Mouse (Mus musculus): ENCODE measurements around the gene Hnrnph3.
"Not testable (repeated sequence)": the region's sequence is repeated elsewhere in the genome, so short reads cannot be mapped to it uniquely, and the experiment has no call there.

Hnrnph3 gene

DNA sequence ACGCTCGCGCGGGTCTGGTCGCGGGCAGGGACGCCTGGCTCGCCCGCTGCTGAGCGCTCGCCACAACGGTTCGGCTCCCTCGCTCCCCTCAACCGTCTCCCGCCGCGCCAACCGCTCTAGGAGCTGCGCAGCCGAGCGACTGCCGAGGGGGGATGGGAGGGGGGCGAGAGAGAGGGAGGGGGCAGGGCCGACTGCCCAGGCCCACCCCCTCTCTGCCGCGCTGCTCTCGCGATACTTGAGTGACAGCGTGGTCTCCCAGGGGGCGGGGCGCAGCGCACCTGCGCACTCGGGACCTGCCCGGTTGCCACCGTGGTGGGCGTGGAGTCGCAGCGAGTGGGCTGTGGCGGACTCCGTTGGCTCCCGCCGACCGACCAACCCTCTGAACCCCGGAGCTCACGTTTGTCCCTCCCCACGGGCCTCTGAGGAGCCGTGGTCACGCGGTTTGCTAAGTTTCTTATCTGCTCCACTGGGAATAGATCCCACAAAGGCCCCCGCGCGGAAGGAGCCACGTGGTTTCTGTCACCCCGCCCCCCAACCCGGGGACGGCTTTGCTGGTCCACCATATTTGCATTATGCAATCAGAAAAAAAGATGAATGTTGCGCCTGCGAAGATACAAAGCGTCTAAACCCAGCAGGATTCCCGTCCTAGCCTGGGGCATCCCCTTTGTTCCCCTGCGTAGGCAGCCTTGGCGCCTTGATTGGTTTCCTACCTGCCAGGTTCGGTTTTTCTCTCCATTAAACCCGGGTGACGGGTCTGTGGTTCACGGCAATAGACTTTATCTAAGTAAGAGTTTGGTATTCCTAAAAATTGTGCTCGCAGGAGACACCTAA, at the start of gene Hnrnph3, which contains the start of gene Pbld2:
Gene Hnrnph3, minus strand, starts transcription at position 469 of the 831 bp plus-strand sequence.
Gene Pbld2, plus strand, starts transcription at position 567 of the 831 bp plus-strand sequence.
- in situ Hi-C loops (cut with MboI, MseI) = loop anchor here in 1 of 2 experiments (5.0 kb wide), 1 partner anchor 42 kb away; the partner anchor contains the start of gene Rufy2

DNA sequence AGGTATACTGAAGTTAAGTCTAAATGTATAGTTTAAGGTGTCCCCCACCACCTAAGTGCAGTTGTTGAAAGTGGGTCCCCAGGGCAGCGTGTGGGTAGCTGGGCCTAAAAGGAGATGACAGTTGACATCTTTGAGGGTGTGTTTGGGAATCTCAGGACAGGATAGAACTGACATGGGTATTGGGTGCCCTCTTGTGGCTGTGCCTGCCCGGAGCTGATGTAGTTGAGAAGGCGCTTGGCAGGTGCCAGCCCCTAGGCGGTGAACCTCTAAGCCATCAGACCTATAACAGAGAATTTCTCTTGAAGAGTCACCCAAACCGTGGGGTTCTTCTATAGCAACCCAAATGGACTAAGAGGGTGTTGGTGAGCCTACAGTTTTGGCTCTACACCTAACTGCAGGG, 42.0 kb upstream of the Hnrnph3 start:
- in situ Hi-C loops (cut with MboI, MseI) = loop anchor here in 1 of 2 experiments (10.0 kb wide), 1 partner anchor 1281 kb away; the partner anchor contains the start of gene H2afy2

DNA sequence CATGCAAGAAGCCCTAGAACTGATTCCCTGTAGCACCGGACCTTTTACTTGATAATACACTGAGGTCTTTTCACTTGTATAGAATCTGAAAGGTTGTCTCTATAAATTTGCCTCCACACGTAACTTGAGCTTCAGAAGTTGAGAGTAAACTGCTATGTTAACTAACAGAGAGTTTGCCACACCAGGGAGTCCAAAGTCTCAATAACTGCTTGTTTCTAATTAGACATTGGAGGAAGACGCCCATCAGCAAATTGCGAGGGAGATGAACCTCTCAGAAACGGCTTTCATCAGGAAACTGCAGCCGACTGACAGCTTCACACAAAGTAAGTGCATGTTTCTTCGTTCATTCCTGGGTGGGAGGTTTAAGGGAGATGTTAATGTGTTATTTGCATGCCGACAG, 41.5 kb upstream of the Hnrnph3 start:
- in situ Hi-C loops (cut with MboI, MseI) = loop anchor here in 1 of 2 experiments (10.0 kb wide), 1 partner anchor 1281 kb away; the partner anchor contains the start of gene H2afy2

DNA sequence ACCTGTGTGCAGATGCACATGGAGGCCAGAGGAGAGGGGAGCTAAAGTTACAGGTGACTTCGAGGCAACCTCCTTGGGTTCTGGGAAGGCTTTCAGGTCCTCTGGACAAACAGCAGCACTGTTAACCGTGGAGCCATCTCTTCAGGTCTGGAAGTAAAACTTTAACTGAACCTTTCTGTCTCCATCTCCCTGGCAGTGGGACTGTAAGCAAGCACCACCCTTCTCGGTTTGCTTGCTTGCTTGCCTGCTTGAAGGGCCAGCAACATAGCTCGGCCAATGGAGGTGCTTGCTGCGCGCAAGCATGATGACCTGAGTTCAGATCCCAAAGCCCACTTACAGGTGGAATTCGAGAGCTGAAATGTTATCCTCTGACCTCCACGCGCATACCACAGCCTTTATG, 40.5 kb upstream of the Hnrnph3 start:
- in situ Hi-C loops (cut with MboI, MseI) = loop anchor here in 1 of 2 experiments (10.0 kb wide), 1 partner anchor 1280 kb away; the partner anchor contains the start of gene H2afy2

DNA sequence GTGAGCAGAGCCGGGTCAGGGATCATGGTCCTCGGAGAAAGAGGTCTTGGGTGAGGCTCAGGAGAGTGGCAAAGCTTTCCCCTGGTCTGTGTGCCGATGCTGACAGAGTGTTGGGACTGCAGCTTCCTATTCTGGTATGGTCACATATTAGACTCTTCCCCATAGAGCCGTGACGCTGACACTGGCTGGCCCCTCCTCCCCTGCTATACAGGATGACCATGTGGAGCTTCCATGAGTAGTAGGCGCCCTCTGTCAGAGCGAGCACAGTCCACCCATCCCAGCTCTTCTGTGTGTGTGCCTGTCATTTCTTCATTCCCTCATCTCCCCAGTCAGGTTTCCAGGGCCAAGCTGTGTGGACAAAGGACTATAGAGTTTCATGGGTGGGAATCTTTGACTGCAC, 39.3 kb upstream of the Hnrnph3 start:
- in situ Hi-C loops (cut with MboI, MseI) = loop anchor here in 1 of 2 experiments (10.0 kb wide), 1 partner anchor 1279 kb away; the partner anchor contains the start of gene H2afy2

DNA sequence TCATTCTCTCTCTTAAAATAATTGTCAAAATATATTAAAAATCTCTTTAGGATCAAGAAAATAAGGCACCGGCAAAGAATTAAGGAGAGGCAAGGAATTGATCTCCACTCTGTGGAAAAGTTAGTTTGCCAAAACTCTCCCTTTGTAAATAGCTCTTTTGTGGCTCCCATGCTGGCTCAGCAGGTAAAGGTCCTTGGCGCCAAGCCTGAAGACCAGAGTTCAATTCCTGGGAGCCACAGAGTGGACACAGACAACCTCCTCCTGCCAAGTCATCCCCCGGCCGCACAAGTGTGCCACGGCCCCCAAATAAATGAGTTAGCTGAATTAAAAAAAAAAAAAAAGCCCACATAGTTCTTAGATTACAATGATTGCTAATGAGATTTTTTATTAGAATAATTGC, 38.7 kb upstream of the Hnrnph3 start:
- in situ Hi-C loops (cut with MboI, MseI) = loop anchor here in 1 of 2 experiments (10.0 kb wide), 1 partner anchor 1278 kb away; the partner anchor contains the start of gene H2afy2

DNA sequence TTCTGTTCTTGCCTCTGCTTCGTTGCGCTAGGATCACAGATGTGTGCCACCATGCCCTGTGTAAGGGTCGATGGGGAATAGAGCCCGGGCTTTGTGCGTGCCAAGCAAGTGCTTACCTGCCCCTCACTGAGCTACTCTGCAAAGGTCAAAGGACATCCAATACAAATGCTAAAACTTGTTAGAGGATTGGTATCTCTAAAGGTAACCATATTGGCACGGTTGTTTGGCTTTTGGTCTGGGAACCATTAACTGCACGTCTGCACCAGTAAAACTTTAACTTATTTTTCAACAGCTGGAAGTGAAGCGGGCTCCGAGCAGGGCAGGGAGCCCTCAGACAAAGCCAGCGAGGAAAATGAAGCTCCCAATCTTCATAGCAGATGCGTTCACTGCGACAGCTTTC, 37.2 kb upstream of the Hnrnph3 start:
- in situ Hi-C loops (cut with MboI, MseI) = loop anchor here in 1 of 2 experiments (10.0 kb wide), 1 partner anchor 1276 kb away; the partner anchor contains the start of gene H2afy2

DNA sequence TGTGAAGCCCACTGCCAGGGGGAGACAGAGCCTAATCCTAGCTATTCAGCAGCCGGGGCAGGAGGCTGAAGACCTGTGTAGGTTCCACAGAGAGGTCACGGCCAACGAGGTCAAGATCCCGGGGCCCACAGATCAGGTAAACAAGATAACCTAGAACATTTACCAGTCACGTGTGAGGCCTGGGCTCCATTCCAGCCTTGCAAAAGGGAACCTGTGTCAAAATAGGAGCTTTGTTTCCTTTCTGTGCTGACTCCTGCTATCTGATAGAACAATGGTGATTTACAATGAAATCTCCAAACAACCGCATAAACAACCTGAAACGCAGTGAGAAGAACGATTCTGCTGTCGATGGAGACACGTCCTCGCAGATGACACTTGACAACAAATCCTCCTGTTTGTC, 36.4 kb upstream of the Hnrnph3 start:
- in situ Hi-C loops (cut with MboI, MseI) = loop anchor here in 1 of 2 experiments (10.0 kb wide), 1 partner anchor 1276 kb away; the partner anchor contains the start of gene H2afy2

DNA sequence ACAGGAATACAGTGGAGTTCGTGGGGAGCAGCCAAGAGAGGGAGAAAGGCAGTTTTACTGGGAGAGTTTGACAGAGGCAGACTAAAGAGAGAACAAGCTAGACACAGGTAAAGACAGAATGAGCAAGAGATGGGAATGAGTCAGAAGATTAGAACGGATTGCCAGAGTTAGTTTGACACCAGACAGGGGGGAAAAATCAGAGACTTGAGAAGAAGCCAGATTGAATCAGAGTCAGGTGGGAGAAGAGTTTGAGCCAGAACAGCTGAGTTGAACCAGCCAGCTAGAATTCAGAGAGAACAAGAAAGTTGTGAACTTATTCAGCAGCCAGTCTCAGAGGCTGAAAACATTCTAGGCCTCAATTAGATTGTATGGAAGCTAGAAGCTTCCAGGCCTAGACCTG, 35.8 kb upstream of the Hnrnph3 start, which contains the start of gene Pbld1:
Gene Pbld1, plus strand, starts transcription at position 301 of the 400 bp plus-strand sequence.
- in situ Hi-C loops (cut with MboI, MseI) = loop anchor here in 1 of 2 experiments (10.0 kb wide), 1 partner anchor 1275 kb away; the partner anchor contains the start of gene H2afy2

DNA sequence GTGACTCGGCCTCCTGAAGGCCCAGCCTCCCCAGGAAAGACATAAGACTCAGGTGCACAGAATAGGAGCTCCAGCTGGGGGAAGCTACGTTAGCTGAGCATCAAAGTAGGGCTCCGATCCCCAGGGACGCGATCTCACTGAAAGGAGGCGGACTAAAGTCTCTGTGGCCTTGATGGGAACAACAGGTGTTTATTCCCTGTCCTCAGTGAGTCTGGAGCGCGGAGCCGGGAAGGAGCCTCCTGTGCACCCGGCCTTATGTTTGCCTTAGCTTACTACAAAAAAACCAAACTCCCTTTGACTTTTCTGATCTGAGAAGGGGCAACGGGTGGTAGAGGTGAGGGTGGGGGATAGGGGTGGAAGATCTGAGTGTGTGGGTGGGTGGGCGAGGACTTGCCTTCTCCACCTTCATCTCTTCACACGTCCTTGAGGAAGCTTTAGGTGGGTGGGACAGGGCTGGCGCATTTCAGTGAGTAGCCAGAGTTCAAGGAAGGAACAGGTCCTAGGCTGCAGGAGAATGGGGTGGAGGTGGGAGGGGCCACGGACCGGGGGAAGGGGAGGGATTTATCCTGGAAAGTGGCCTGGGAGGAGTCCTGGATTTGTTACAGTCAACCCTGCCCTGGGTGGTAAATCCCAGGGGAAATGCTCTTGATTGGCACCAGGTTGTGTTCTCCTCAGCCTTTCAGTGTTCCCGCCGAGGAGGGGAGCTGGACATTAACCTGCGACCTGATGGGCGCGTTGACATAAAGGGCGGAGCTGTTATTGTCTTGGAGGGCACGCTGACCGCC, 33.1 kb upstream of the Hnrnph3 start:
- in situ Hi-C loops (cut with MboI, MseI) = no loop called here

DNA sequence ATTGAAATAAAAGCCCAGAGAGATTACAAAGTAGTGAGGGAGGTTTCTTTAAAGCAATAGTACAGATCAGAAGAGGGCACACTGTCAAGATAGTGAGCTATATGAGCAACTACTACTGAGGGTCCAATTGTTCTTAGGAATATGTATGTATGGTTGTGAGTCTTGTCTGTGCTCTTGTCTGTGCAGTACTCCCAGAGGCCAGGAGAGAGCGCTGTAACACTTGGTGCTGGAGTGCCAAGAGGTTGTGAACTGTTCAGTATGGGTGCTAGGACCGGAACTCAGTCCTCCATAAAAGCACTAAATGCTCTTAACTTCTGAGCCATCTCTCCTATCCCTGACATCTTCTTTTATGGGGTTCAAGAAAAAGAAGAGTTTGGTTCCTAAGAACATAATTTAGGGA, 30.6 kb upstream of the Hnrnph3 start:
- in situ Hi-C loops (cut with MboI, MseI) = no loop called here

DNA sequence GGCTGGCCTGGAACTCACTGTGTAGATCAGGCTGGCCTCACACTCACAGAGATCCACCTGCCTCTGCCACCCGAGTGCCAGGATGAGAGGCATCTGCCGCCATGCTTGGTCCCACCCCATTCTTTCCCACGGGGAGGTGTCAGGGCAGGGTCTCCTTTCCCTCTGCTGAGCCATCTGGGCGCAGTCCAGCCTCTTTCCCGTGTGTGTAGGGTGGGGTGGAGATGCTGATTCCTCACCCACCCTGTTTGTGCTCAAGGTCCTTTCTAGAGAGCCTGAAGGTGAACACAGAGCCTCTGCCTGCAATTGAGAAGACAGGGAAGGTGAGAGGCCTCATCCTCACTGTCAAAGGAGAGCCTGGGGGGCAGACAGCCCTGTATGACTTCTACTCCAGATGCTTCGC, 30.1 kb upstream of the Hnrnph3 start:
- in situ Hi-C loops (cut with MboI, MseI) = not testable (repeated sequence)

DNA sequence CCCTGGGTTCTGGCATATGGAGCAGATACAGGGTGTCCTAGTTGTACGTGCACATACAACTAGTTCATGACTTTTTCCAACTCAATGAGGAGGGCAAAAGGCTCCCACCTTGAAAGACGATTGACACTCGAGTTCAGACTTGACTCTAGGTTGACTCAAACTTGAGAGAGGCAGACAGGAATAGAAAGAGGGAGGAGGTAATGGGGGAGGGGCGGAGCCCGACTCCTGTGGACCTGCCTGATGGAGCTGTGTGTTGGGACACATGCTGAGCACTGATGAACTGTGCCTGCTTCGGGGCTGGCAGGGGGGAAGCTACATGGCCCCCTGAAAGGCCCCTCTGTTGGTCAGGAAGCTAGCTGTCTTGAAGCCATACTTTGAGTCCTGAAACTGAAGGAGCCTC, 29.0 kb upstream of the Hnrnph3 start:
- in situ Hi-C loops (cut with MboI, MseI) = no loop called here

DNA sequence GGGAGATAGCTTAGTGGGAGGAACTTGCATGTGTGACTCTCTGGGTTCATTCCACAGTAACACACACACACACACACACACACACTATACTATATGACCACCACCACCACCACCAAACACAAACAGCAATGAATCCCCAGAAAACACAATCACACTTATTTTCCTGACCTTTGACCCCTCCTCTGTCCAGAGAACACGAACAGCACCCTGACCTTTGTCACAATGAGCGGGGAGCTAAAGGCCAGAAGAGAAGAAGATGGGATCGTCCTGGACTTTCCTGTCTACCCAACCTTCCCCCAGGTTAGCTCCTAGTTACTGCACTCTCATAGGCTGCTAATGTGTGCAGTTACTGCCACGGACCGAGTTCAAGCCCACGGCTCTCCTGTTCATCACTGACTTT, 28.0 kb upstream of the Hnrnph3 start:
- in situ Hi-C loops (cut with MboI, MseI) = no loop called here

DNA sequence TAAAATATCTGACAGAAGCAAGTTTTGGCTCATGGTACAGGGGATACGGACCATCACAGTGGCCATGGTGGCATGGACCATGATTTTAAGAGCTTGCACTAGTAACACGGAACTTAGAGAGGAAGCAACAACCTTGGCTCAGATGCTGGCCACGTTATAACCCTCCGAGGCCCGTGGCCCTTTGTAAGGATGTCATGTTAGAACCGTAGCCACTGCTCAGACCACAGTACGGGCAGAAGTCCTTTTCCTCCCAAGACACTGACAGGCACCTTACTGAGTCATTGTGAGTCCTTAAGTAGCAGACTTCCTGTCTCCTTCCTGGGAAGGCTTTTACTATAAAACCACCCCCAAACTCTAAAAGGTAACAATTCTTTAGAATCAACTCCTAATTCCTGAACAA, 27.2 kb upstream of the Hnrnph3 start:
- in situ Hi-C loops (cut with MboI, MseI) = no loop called here

DNA sequence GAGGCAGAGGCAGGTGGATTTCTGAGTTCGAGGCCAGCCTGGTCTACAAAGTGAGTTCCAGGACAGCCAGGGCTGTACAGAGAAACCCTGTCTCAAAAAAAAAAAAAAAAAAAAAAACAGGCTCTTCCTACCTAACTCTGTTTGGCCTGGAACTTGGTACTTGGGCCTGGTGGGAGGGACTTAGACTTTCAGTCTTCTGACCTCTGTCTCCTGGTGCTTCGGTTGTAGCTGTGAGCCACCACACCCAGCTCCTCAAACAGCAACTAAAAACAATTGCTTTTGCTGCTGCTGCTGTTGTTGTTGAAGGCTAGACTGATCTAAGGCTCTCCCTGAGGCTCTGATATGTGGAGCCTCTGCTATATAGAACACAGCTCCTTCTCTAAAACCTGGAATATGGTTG, 25.1 kb upstream of the Hnrnph3 start:
- in situ Hi-C loops (cut with MboI, MseI) = no loop called here

DNA sequence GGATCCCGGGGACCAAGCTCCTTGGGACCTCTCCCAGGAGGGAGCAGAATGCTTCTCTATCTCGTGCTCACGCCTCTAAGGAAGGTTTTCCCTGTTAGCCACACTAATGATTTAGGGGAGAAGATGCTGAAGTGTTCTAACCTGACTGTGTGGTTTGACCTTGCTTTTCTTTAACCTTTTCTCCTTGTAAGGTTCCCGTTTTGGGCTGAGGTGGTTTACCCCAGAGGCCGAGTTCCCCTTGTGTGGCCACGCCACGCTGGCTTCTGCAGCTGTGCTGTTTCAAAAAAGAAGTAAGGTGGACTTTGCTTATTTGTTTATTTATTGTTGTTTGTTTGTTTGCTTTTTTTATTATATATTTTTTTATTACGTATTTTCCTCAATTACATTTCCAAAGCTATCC, 23.7 kb upstream of the Hnrnph3 start:
- in situ Hi-C loops (cut with MboI, MseI) = no loop called here

DNA sequence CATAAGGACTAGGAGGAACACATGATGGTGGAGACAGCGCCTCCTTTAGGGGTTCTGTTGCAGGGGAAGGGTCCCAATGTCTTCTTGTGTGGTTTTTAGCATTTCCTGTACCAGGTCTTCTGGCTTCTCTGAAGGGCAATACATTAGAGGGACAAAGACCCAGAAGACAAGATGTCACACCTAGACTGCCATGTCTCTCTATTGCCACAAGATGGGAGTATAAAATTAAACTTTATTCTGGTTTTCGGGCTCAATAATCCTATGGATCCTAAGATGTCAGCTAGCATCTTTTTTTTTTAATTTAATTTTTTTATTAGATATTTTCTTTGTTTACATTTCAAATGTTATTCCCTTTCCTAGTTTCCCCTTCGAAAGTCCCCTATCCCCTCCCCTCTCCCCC, 19.1 kb upstream of the Hnrnph3 start:
- in situ Hi-C loops (cut with MboI, MseI) = no loop called here

DNA sequence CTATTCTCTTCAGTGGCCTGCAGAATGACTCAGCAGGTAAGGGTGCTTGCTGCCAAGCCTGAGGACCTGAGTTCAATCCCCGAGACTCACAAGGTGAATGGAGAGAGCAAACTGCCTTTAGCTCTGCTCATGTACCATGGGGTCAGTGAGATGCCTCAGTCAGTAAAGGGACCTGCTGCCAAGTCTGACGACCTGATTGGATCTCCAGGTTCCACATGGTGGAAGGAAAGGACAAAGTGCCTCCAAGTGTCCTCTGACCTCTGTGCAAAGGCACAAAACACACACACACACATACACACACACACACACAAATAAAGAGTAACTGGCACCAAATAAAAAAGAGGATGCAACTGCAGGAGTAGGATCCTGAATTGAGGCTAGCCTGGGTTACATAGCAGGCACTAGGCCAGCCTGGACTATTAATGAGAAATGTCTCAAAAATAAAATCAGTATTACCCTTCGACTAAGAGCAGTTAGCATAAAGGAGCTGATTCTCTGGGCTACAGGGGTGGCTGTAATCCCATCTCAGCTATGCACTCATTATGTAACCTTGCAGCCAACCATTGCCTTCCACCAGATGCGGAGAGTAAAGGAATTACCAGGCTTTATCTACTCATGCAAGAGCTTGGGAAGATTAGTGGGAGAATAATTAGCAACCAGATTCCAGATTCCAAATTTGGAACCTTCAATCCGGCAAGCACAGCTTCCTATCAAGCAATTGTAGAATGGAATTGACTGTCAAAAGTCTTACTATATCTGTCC, 16.0 kb upstream of the Hnrnph3 start:
- in situ Hi-C loops (cut with MboI, MseI) = no loop called here

DNA sequence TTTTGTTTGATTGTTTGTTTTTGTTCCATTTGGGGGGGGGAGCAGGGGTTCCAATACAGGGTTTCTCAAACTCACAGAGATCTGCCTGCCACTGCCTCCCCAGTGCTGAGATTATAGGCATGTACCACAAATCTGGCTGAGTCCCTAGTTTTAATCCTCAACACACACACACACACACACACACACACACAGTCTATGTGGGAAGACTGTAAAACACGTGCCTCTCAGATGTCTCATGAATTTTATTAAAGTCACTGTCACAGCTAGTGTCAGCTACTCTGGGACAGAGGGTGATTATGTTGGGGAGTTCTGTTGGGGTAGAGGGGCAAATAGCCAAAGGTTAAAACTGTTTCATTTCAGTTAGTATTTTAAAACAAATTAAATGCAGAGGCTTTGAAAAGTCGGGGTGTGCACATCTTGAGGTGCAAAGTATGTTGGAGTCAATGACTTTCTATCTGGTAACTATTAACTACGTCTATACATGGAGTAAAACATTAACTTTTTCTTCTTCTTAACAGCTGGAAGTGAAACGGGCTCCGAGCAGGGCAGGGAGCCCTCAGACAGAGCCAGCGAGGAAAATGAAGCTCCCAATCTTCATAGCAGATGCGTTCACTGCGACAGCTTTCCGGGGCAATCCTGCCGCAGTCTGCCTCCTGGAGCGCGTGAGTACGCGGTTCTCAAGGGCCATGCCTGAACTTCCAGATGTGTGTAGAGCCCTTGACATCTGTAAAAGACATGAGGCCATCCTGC, 14.7 kb upstream of the Hnrnph3 start:
- in situ Hi-C loops (cut with MboI, MseI) = no loop called here

Measured in T-helper 17 cell (primary cell).